Mouse (Mus musculus) ES-Bruce4 (cell line): ENCODE data around the gene Gm28635.

Experiments used
- CTCF ChIP-seq: IDR thresholded peaks from one replicate; pipeline ENCODE4 v1.8.1; 2011; ENCODE audit warnings: low read depth, low read length
- EP300 ChIP-seq: IDR thresholded peaks from 2 replicates; pipeline ENCODE4 v1.6.1; 2011; ENCODE audit warnings: low read depth, low read length; ENCODE audit not compliant: insufficient read depth
- POLR2A ChIP-seq: IDR thresholded peaks from one replicate; pipeline ENCODE4 v1.8.1; 2011; ENCODE audit warnings: low read length; ENCODE audit not compliant: insufficient read depth

- no peak for TF ChIP-seq POLR2A
- TF ChIP-seq CTCF, result no peak
- no peak for TF ChIP-seq EP300
These were observed 80.7 kb downstream of the Gm28635 start for GRCm38 (mm10) chr2:84597123-84597522.
